Mouse (Mus musculus) right cerebral cortex, postnatal 36 days (tissue): Measurements from ENCODE around the gene Olfr1383.
"Not testable (repeated sequence)": the region's sequence is repeated elsewhere in the genome, so short reads cannot be mapped to it uniquely, and the experiment has no call there.

Experiments used
- DNase-seq, 2 experiments: peaks; one replicate each; pipeline ENCODE4 v3.0.0; 2022; ENCODE audit warnings: low spot score in 2 of 2, mixed read lengths in 1 of 2

The Olfr1383 gene

GRCm38 (mm10) chr11:49519348-49519747, at the start of gene Olfr1383:
TSS of gene Olfr1383 (plus strand) at chr11:49519648.
- DNase-seq, result no peak

DNA sequence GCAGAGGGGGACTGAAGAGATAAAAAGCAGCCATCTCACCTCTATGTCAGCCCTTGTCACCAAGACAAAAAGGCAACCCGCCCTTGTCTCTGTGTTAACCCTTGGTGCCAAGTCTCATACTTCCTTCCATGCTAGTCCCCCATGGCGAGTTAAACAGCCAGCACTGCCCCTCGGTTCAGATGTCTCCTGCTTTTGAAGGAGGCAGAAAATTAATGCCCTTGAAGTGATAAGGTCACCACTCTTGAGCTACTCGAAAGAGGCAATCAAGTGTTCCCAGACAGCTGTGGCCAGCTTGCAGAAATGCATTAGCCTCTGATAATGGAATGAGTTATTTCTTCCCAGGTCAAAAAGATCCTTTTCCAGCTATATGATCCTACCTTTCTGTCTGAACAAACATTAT, 33.5 kb upstream of the Olfr1383 start:
- DNase-seq, result no peak

DNA sequence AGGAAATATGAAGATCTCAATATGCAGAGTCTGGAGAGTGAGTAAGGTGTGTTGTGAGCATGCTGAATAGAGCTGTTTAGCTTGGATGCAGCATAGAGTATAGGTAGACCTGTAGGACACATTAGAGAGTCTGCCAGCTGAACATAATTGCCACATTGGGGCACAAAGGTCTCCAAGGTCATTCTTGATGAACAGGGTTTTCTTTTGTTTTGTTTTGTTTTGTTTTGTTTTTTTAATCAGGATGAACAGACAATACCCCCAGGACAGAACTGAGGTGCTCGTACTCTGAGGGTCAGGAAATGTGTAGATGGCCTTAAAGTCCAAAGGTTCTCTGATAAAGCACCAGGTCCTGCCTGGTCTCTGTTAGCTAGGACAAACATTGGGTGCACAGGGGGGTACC, 30.7 kb upstream of the Olfr1383 start, which contains the start of gene Olfr1385:
Gene Olfr1385, plus strand, starts transcription at position 301 of the 400 bp plus-strand sequence.
- not testable (repeated sequence) for DNase-seq

DNA sequence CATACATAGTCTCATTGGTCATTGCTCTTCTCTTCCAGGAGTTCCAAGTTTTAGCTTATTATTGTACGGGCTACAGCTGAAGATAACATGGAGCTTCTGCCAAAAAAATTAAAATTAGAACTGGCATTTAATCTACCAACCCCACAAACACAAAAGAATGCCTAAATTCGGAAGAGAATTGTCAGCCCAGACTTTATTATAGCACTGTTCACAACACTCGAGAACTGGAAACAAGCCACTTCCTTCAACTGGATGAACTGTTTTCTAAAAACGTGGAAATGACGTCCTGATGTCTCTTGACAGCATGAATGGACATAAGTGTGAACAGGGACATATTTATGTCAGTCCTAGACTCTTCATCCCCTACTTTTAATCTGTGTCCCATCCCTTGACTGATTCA, 1.4 kb upstream of the Olfr1383 start:
- peak in 1 of 2 experiments; percentile 9 for DNase-seq

DNA sequence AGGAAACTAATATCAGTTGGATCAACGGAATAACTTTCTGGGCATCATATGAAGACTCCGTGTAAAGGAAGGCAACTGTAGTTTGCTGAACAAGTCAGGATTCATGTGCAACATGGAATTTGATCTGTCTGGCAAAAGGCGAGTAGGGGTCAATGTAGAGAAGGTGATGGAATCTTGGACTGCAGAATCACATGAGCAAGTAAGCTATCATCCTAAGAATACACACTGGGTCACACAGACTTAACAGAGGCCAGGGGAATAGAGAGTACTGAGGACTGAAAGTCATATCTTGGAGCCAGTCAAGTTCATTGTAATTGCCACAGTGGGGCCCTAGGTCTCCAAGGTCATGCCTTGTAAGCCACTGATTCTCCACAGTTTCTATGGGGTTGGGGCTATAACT, 8.5 kb downstream of the Olfr1383 start, which contains the start of gene Olfr1382:
Gene Olfr1382, plus strand, starts transcription at position 301 of the 400 bp plus-strand sequence.
- DNase-seq, result no peak

GRCm38 (mm10) chr11:49532761-49533160, 13.3 kb downstream of the Olfr1383 start:
- DNase-seq, result no peak

- DNase-seq, result peak in 1 of 2 experiments; percentile 31
Observed at GRCm38 (mm10) chr11:49536631-49537030, 17.2 kb downstream of the Olfr1383 start.

- not testable (repeated sequence) for DNase-seq
Observed at GRCm38 (mm10) chr11:49543149-49543548, 23.7 kb downstream of the Olfr1383 start, which contains the start of gene Olfr1381. TSS of gene Olfr1381 (plus strand) at chr11:49543449.

DNA sequence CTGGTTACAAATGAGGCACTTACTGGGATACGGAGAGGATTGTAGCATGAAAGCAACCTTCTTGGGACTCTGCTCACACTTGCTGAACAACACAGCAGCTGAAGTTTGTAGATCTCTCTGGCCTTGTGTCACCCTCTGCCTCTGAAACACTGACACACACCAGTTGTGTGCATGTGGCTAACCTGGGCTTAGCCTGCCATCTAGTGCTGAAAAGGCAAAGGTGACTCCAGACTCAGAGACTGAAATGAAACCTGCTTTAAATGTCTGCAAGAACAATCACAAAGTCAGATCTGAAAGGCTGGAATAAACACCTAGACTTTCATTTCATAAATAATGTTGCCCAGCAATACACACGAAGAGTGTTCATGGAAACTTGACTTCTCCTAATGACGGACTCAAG, 34.6 kb downstream of the Olfr1383 start:
- DNase-seq, result not testable (repeated sequence)

DNA sequence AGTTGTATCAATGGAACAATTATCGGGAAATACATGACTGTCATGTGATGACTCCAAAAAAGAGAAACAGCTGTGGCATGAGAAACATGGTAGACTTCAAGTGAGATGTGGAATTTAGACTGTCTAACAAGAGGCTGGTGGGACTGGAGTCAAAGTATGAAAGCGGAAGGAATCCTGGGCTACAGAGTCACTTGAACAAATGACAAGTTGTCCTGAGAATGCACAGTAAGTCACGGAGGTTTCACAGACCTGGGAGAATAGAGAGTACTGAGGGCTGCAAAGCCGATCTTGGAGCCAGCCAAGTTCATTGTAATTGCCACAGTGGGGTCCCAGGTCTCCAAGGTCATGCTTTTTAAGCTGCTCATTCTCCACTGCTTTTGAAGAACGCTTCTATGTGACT, 37.1 kb downstream of the Olfr1383 start, which contains the start of gene Olfr1380:
Gene Olfr1380, plus strand, starts transcription at position 301 of the 400 bp plus-strand sequence.
- not testable (repeated sequence) for DNase-seq

GRCm38 (mm10) chr11:49575054-49575453, 55.6 kb downstream of the Olfr1383 start:
- not testable (repeated sequence) for DNase-seq
